Mouse (Mus musculus) midbrain, embryonic 16.5 days (tissue): Measurements from ENCODE around the gene Rnf111. TPM values are rescaled to one million over a fixed set of nuclear protein-coding genes. Genes with fewer than 3 reads are reported as not detected.
"Not testable (repeated sequence)": the region's sequence is repeated elsewhere in the genome, so short reads cannot be mapped to it uniquely, and the experiment has no call there.

ENCODE experiments used
- ATAC-seq: fragments of 200-750 bp; cut with Nextera tagmentation; 2 replicates; pipeline ENCODE4 v1.8.0; 2017; ENCODE audit warnings: moderate TSS enrichment
- H3K27ac ChIP-seq: fragments of 300-500 bp; sonication (generic); 2 replicates; pipeline ENCODE4 v1.5.1; 2014; ENCODE audit warnings: mild to moderate bottlenecking, low read length, mixed read lengths
- H3K27me3 ChIP-seq: fragments of 300-500 bp; sonication (generic); 2 replicates; pipeline ENCODE4 v1.6.1; 2014; ENCODE audit warnings: low read depth, low read length, mixed read lengths; ENCODE audit not compliant: control insufficient read depth, insufficient read depth
- H3K36me3 ChIP-seq: fragments of 300-500 bp; sonication (generic); 2 replicates; pipeline ENCODE4 v1.6.1; 2014; ENCODE audit warnings: mild to moderate bottlenecking, low read length, moderate library complexity, mixed read lengths; ENCODE audit not compliant: control insufficient read depth, insufficient read depth
- H3K4me1 ChIP-seq: fragments of 300-500 bp; sonication (generic); 2 replicates; pipeline ENCODE4 v1.6.1; 2014; ENCODE audit warnings: mild to moderate bottlenecking, low read length, mixed read lengths; ENCODE audit not compliant: control insufficient read depth, insufficient read depth
- H3K4me2 ChIP-seq: fragments of 300-500 bp; sonication (generic); 2 replicates; pipeline ENCODE4 v1.6.1; 2014; ENCODE audit warnings: mild to moderate bottlenecking, low read length, mixed read lengths
- H3K4me3 ChIP-seq: fragments of 300-500 bp; sonication (generic); 2 replicates; pipeline ENCODE4 v1.5.1; 2014; ENCODE audit warnings: low read depth, mild to moderate bottlenecking, low read length, moderate library complexity, mixed read lengths
- H3K9ac ChIP-seq: fragments of 300-500 bp; sonication (generic); 2 replicates; pipeline ENCODE4 v1.6.1; 2014; ENCODE audit warnings: low read depth, low read length, mixed read lengths
- H3K9me3 ChIP-seq: fragments of 300-500 bp; sonication (generic); replicated peaks from 2 replicates; pipeline ENCODE4 v1.6.1; 2014; ENCODE audit warnings: mild to moderate bottlenecking, low read length, mixed read lengths; ENCODE audit not compliant: control insufficient read depth, poor library complexity, severe bottlenecking
- WGBS: fragments of 180-500 bp; shearing (Covaris S2); extraction: QIAGEN DNeasy Blood & Tissue Kit; methylation state at CpG from one replicate; pipeline ENCODE4 v1.1.7; 2014; 5-methylcytosine and 5-hydroxymethylcytosine counted together
- polyA plus RNA-seq: library from polyadenylated mRNA; unstranded; fragments of >200 nt; fragmentation: Nextera tagmentation; extraction: Ambion mirVana; gene quantifications from 2 replicates; pipeline ENCODE4 v1.2.1, GENCODE M21; 2015

The Rnf111 gene
- polyA plus RNA-seq, 1 experiment from 2014 or later: 28.9 TPM

DNA sequence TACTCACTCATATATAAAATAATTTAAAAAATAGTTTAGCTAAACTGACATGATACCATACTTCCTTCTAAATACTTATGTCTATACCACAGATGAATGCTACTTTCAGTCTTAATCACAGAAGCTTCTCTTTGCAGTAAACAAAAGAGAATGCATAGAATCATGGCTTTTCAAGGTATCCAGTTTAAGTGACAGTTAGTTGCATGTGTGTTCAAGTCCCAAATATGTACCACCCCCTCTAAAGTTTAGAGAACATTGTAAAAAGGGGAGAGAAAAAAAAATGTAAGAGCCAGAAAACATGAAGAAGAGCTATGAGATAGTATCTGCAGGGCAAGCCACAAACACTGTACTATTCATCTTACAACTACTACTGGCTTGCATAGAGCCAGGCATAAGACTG is 21.7 kb downstream of the Rnf111 start:
- Histone ChIP-seq H3K9ac (no peak overlapping the region), H3K36me3 (0 out of 2 replicates have a peak, but pooled peaks cover 4% of the 10 kb centered on the region), H3K27me3 (no peaks in the 10 kb centered on the region), H3K27ac (no peak overlapping the region), H3K4me2 (no peak overlapping the region), H3K9me3 (no peaks in the 10 kb centered on the region), H3K4me3 (no peak overlapping the region), H3K4me1 (no peaks in the 10 kb centered on the region)
- ATAC-seq: no peak

DNA sequence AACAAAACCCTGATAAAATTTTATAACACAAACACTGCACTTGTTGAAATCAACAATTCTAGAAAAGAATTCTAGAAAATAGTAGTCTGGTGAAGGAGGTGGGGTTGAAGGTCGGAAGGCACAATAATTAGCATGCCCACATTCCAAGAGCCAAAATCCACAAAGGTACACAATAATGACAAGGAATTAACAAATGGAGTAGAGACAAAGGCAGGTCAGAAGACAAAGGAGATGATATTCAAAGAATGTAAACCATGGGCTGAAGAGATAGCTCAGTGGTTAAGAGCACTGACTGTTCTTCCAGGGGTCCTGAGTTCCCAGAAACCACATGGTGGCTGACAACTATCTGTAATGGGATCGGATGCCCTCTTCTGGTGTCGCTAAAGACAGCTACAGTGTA is 26.3 kb downstream of the Rnf111 start:
- Histone ChIP-seq H3K4me3 (no peak overlapping the region), H3K27me3 (no peaks in the 10 kb centered on the region), H3K9ac (no peak overlapping the region), H3K27ac (no peak overlapping the region), H3K4me1 (no peaks in the 10 kb centered on the region), H3K9me3 (no peaks in the 10 kb centered on the region), H3K4me2 (no peak overlapping the region), H3K36me3 (peaks cover 7% of the 10 kb centered on the region)
- ATAC-seq: no peak
- WGBS: 87% methylated on average over 3 of the region's 3 CpGs

GRCm38 (mm10) chr9:70475777-70476270 is 27.7 kb downstream of the Rnf111 start:
- WGBS: 94% methylated on average over 9 of the region's 9 CpGs
- no peaks in the 10 kb centered on the region for H3K9me3 ChIP-seq
- no peak overlapping the region for H3K27ac ChIP-seq
- H3K4me2 ChIP-seq: no peak overlapping the region
- ATAC-seq: no peak
- H3K9ac ChIP-seq: no peak overlapping the region
- no peaks in the 10 kb centered on the region for H3K4me1 ChIP-seq
- H3K36me3 ChIP-seq: peaks cover 7% of the 10 kb centered on the region
- no peak overlapping the region for H3K4me3 ChIP-seq
- no peaks in the 10 kb centered on the region for H3K27me3 ChIP-seq

GRCm38 (mm10) chr9:70473400-70473799 is 30.1 kb downstream of the Rnf111 start:
- no peak overlapping the region for H3K4me3 ChIP-seq
- H3K4me1 ChIP-seq: no peaks in the 10 kb centered on the region
- H3K27ac ChIP-seq: no peak overlapping the region
- ATAC-seq: no peak
- no peak overlapping the region for H3K4me2 ChIP-seq
- no peaks in the 10 kb centered on the region for H3K9me3 ChIP-seq
- H3K36me3 ChIP-seq: peaks cover 7% of the 10 kb centered on the region
- no peaks in the 10 kb centered on the region for H3K27me3 ChIP-seq
- WGBS: 100% methylated on average over 1 of the region's 1 CpGs
- H3K9ac ChIP-seq: no peak overlapping the region

DNA sequence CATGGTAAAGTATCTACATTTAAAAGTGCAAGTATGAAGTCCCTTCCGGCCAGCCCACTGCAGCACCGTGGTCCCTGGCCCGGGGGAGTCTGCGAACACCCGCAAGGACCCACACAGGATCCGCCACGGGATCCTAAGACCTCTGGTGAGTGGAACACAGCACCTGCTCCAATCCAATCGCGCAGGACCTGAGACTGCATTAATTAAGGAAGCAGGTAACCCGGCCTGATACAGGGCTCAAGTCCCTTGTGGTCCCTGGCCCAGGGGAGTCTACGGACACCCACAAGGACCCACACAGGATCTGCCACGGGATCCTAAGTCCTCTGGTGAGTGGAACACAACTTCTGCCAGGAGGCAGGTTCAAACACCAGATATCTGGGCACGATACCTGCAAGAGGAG is 40.4 kb downstream of the Rnf111 start:
- WGBS: 98% methylated on average over 13 of the region's 13 CpGs
- not testable (repeated sequence) for H3K4me3 ChIP-seq, H3K9me3 ChIP-seq, ATAC-seq, H3K27me3 ChIP-seq, H3K4me2 ChIP-seq, H3K9ac ChIP-seq, H3K4me1 ChIP-seq, H3K27ac ChIP-seq, H3K36me3 ChIP-seq

- no peaks in the 10 kb centered on the region for H3K27me3 ChIP-seq
- H3K9me3 ChIP-seq: no peaks in the 10 kb centered on the region
- no peak overlapping the region for H3K4me3 ChIP-seq
- WGBS: 96% methylated on average over 2 of the region's 2 CpGs
- ATAC-seq: no peak
- no peak overlapping the region for H3K27ac ChIP-seq
- peaks cover 19% of the 10 kb centered on the region for H3K36me3 ChIP-seq
- H3K4me2 ChIP-seq: no peak overlapping the region
- no peak overlapping the region for H3K9ac ChIP-seq
- no peaks in the 10 kb centered on the region for H3K4me1 ChIP-seq
Measured at GRCm38 (mm10) chr9:70452371-70452770, 51.2 kb downstream of the Rnf111 start.

DNA sequence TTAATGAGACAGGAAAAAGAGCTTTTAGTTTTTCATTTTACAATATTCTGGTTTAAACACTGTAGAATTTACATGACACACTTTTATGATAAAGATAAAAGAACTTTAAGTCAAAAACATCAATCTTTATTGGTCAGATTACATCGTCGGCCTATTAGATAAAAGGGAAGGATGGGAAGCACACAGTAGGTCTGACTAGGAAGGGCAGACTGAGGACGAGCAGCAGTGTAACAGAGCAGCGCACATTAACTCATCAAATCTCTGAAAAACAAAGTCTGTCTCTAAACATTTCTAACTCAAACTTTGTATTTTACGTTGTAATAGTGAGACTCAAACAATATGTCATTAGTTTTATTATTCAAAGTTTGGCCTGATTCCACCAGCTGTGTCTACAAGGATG is 54.5 kb downstream of the Rnf111 start:
- H3K9ac ChIP-seq: no peak overlapping the region
- no peaks in the 10 kb centered on the region for H3K9me3 ChIP-seq
- no peak overlapping the region for H3K27ac ChIP-seq
- H3K36me3 ChIP-seq: peaks cover 11% of the 10 kb centered on the region
- no peak overlapping the region for H3K4me2 ChIP-seq
- ATAC-seq: no peak
- H3K4me1 ChIP-seq: no peaks in the 10 kb centered on the region
- H3K27me3 ChIP-seq: no peaks in the 10 kb centered on the region
- H3K4me3 ChIP-seq: no peak overlapping the region
- 96% methylated on average over 5 of the region's 5 CpGs for WGBS

DNA sequence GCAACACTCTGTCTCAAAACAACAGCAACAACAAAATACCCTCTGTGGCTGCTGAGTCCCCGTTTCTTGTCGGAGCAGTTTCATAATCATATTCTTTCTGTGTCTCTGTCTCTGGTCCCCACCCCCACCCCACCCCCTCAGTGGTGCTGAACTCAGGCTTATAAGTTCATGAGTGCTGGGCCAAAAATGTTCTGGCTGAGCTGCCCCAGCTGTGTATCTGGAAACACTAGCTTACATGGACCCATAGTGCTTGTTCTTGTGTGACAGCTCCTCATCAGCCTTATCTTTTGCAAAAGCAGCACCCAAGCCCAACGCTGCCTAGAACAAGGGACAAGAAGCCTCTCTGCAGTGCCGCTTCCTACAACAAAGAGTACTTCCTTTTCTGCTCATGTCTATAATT is 63.6 kb downstream of the Rnf111 start:
- Histone ChIP-seq H3K27ac (no peak overlapping the region), H3K9ac (no peak overlapping the region), H3K4me1 (no peaks in the 10 kb centered on the region), H3K9me3 (no peaks in the 10 kb centered on the region), H3K36me3 (peaks cover 26% of the 10 kb centered on the region), H3K27me3 (no peaks in the 10 kb centered on the region), H3K4me2 (no peak overlapping the region), H3K4me3 (no peak overlapping the region)
- WGBS: 97% methylated on average over 4 of the region's 4 CpGs
- no peak for ATAC-seq

- Histone ChIP-seq H3K4me1 (peaks cover 9% of the 10 kb centered on the region), H3K27ac (no peak overlapping the region), H3K9ac (no peak overlapping the region), H3K4me3 (no peak overlapping the region), H3K27me3 (no peaks in the 10 kb centered on the region), H3K36me3 (0 out of 2 replicates have a peak, but pooled peaks cover 2% of the 10 kb centered on the region), H3K9me3 (no peaks in the 10 kb centered on the region), H3K4me2 (no peak overlapping the region)
- WGBS: 94% methylated on average over 2 of the region's 2 CpGs
- ATAC-seq: no peak
Measured at GRCm38 (mm10) chr9:70422661-70423060, 80.9 kb downstream of the Rnf111 start.
